Mouse (Mus musculus) CD8-positive naive resting alpha-beta T cell, adult 2 months (primary cell): Measurements from ENCODE around the gene Csad.
A peak's percentile ranks its signal among the peaks of the same experiment; 100 is the strongest.

Experiments
- DNase-seq, 2 experiments: peaks; one replicate each; pipeline ENCODE4 v3.0.0; 2022; ENCODE audit warnings: low read depth in 2 of 2, low spot score in 2 of 2

Gene Csad

GRCm38 (mm10) chr15:102204674-102205505 lies at the start of gene Csad:
Gene Csad (minus strand): TSS chr15:102204724.
- DNase-seq, result no peak

DNA sequence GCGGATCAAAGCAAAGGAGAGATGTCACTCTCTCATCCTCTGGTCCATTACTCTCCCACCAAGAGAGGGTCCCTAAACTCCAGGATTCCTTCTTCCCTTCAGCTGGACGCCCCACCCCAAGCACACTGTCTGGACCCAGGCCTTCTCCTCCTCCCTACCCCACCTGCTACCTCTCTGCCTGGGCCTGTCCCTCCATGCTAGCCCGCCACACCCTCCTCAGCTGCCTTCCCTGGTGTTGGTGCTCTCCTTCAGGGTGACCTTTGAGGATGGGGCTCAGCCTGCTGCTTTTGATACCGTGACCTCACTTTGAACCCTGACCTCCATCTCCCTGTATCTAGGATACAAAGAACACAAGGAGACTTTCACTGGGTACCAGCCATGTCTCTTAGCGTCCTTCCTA lies 46.0 kb upstream of the Csad start:
- DNase-seq, result no peak

DNA sequence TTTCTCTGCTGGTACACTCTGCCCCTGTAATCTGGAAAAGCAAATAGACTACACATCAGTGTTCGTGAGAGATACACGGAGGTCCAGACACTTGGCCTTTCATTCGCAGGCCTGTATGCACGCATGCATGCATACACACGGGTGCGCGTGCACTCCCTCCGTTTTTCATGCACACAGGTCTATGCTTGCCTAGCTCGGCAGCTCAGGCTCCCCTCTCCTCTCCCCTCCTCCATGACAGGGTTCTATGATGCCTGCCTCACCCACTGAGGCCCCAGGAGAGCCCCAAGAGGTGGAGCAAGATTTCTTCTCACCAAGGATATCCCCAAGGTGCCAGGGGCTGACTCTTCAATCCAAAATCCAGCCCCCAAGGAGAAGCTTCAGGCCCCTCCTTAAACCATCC lies 45.4 kb upstream of the Csad start:
- DNase-seq, result no peak

DNA sequence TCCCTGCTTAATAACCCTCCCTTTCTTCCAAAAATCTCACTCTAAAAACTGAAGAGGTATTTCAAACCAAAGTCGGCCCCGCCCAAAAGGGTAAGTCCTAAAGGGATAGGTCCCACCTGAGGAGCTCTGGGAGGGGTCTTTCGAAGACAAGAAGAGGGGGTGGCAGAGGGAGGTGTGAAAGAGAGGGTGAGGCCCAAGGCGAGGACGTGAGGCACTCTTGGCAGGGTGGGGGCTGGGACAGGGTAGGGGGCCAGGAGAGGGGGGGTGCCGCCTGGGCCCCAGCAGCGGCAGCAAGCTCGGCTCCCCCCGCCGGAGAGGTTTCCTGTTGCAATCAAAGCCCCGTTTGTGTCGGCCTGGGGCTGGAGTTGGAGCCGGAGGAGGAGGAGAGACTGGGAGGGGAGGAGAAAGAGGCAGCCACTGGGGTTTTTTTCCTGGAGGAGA lies 44.7 kb upstream of the Csad start:
- DNase-seq, result no peak

GRCm38 (mm10) chr15:102248812-102249191 lies 44.3 kb upstream of the Csad start:
- DNase-seq, result no peak

- no peak for DNase-seq
These were observed 43.7 kb upstream of the Csad start for GRCm38 (mm10) chr15:102248131-102248811.

DNA sequence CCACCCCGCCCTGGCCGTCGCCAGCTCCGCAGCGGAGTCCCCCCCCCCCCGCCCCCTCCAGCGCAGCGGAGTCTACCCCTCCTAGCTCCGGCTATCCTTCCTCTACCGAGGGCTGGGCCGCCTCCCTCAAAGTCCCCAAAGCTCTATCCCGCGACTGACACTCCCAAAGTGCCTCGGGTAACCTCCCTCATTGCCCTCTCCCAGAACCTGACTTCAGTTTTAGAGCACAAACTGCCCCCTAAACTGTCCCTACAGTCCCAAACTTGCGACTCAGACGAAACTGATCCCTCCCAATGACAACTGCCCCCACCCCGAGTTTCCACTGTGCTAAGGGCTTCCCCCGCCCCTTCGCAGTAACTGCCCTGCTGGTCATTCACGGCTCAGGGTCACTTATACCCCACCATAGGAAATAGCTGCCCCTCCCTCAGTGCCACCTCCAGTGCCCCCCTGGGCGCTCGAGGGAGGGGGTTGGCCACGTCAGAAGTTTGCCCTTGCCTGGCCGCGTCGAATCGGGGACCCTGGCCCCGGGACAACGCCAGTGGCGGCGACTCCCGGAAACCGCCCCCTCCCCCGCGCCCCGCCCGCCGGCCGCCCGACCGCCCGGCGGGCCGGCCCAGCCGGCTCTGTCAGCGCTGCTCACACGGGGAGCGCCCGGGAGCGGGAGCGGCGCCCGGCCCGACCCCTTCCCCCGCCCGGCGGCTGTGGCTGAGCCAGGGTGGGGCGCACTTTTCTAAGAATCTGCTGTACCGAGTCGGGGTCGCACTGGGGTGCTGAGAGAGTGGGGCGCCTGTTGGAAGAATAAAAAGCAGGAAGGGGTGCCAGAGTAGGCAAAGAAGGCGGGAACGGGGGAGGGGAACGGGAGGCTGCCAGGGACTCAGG lies 43.0 kb upstream of the Csad start:
- DNase-seq, result no peak

GRCm38 (mm10) chr15:102246866-102247251 lies 42.3 kb upstream of the Csad start:
- peak; percentile 62 to 78 for DNase-seq

- DNase-seq, result peak; percentile 74 to 77
These were observed 41.6 kb upstream of the Csad start for GRCm38 (mm10) chr15:102245891-102246741.

GRCm38 (mm10) chr15:102245461-102245881 lies 40.9 kb upstream of the Csad start:
- no peak for DNase-seq

GRCm38 (mm10) chr15:102244306-102245191 lies 40.0 kb upstream of the Csad start:
- no peak for DNase-seq

- no peak for DNase-seq
These were observed 39.0 kb upstream of the Csad start for GRCm38 (mm10) chr15:102243229-102244190.

GRCm38 (mm10) chr15:102242404-102243228 lies 38.1 kb upstream of the Csad start:
- no peak for DNase-seq

DNA sequence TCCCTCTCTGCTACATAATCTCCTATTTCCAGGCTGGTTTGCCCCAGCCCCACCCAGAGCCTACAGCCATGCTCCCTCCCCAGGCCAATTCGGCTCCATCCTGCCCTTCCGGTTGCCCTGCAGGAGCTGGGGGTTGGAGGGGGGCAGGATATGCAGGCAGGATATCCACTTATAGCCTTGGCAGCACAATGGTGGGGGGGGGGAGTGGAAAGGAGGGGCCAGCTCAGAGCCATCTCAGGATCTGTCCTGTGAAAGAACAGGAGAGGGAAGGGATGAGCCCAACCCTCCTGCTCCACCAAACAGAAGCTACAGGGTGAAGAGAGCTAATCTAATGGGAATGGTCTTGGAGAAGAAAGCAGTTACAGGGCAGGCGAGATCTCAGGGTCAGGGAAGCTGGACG lies 36.1 kb upstream of the Csad start:
- DNase-seq, result no peak

DNA sequence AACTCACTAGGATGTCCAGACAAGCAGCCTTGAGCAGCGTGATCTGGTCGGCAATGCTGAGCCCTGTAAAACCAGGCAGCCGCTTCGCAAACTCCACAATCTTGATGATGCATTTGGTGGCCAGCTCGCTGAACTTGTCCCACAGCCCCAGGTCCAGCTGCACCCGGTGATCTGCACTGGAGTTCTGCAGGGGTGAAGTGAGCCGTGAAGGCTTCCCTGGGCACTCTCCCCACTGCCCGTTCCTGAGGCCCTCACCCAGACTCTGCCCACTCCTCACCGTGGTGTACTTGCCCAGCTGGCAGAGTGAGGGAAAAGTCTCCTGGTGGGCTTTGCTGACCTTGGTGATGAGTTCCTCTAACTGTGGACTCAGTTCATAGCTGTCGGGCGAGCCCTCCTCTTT lies 35.3 kb upstream of the Csad start:
- no peak for DNase-seq

GRCm38 (mm10) chr15:102239260-102239590 lies 34.7 kb upstream of the Csad start:
- DNase-seq, result peak; percentile 80 to 82

- no peak for DNase-seq
These were observed 34.2 kb upstream of the Csad start for GRCm38 (mm10) chr15:102238543-102239259.
